Mouse (Mus musculus) retina, adult 2 months (tissue): Measurements from ENCODE around the gene Fam19a3.
"Not testable (repeated sequence)": the region's sequence is repeated elsewhere in the genome, so short reads cannot be mapped to it uniquely, and the experiment has no call there.

Experiments
- DNase-seq: peaks from one replicate; pipeline ENCODE4 v3.0.0-alpha.2; 2012; ENCODE audit warnings: low read depth, low spot score

Gene Fam19a3

DNA sequence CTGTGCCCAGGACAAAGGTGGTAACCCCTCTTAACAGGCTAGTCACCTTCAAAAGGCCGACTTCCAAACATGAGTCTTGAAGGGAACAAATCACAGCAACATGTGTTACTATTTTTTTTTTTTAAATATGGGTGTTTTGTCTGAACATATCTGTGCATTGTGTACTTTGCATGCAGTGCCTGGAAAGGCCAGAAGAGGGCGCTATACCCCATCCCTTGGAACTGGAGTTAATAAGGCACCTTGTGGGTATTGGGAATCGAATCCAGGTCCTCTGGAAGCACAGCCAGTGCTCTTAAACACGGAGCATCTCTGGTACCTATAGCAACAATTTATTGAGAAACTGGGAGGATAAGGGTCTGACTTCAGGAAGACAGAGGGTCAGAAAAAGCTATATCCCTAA lies 16.6 kb downstream of the Fam19a3 start:
- no peak for DNase-seq

DNA sequence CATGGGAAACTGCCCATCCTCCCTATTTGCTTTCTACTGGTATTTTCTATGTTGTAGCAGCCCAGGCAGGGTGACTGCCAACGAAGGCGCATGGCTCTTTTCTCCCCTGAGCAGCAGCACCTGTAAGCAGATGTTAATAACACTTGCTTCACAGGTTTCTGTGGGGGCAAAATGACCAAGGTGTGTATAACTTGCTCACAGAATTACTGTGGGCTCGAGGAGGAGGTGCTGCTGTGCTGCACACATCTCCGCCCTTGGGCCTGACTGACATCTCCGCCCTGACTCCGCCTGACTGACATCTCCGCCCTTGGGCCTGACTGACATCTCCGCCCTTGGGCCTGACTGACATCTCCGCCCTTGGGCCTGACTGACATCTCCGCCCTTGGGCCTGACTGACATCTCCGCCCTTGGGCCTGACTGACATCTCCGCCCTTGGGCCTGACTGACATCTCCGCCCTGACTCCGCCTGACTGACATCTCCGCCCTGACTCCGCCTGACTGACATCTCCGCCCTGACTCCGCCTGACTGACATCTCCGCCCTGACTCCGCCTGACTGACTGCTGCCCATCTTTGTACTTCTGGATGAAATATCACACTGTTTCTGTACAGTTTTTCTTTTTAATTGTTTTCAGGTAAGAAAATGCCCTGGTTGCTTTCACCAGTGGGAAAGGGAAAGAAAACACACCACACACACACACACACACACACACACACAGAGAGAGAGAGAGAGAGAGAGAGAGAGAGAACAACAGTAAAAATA lies 19.4 kb downstream of the Fam19a3 start:
- DNase-seq = not testable (repeated sequence)

- DNase-seq = no peak
Measured at GRCm38 (mm10) chr3:104758869-104759268, 22.8 kb downstream of the Fam19a3 start.

GRCm38 (mm10) chr3:104758406-104758805 lies 23.2 kb downstream of the Fam19a3 start:
- no peak for DNase-seq

- DNase-seq = not testable (repeated sequence)
Measured at GRCm38 (mm10) chr3:104752845-104753244, 28.8 kb downstream of the Fam19a3 start.

DNA sequence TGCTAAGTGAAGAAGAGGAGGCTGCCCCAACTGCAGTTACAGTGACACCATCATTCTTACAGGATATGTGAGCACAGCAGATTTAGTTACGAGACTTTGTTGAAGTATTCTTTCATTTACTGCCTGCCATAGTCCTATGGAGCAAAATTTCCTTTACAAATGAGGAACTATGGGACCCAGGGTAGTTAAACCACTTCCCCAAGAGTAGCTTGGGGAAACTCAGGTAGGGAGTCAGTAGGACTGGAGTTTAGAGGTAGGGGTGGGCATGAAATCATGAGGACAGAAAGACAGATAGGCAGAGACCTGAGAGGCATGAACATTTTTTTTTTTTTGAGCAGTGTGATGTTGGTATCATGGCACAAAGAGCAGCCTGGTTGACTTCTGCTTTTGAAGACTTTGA lies 37.8 kb downstream of the Fam19a3 start:
- DNase-seq = no peak

DNA sequence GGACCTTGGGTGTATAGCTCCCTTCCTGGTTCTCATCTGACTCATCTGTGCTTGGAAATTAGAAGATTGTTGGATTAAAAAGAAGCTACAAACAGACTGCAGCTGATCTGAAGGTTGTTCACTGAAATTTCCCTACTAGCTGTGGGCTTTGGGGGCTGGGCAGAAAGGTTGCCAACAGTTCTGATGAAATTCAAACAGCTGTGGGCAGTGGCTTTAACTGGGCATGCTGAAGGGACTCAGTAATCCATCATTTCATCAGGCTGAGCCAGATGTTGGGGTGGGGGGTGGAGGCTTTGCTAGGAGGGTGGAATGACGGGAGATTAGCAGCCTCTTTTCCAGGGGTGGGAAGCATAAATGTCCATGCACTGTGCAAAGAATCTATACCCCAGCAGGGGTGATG lies 38.5 kb downstream of the Fam19a3 start:
- peak; percentile 39 for DNase-seq

DNA sequence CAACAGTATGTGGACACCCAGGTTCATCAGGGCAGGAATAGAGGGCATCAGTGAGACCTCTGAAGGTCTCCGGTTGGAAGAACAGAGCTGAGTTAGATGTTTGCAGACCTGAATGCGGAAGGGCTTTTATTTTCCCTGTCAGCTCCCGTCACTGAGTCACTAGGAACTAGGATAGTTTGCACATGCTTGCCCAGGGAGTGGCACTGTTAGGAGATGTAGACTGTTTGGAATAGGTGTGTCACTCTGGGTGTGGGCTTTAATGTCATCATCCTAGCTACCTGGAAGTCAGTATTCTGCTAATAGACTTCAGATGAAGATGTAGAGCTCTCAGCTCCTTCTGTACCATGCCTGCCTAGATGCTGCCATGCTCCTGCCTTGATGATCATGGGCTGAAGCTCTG lies 39.7 kb downstream of the Fam19a3 start:
- DNase-seq = no peak

DNA sequence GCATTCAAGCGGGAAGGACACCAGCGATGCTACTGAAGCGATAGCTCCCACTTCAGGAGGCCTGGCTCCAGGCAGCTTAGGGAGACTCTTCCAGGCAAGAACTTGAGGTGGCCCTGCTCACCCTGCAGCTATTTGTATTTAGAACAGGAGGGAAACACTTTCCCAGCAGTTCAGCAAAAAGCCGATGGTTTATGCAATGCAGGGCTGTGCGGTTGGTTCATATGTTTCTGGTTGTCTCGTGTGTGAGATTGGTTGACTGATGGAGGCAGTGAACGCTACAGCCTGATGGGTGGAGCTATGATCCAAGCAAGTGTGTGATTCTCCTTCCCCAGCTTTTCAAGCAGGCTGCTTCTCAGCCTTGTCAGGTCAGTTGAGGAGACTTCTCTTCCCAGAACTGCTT lies 47.0 kb downstream of the Fam19a3 start:
- DNase-seq = no peak

GRCm38 (mm10) chr3:104732907-104733306 lies 48.7 kb downstream of the Fam19a3 start:
- no peak for DNase-seq

GRCm38 (mm10) chr3:104729270-104729839 lies 52.3 kb downstream of the Fam19a3 start:
- no peak for DNase-seq
